Mouse (Mus musculus) CD4-positive, CD25-positive, alpha-beta regulatory T cell, adult 4 months (primary cell): ENCODE results near the gene Hmga1b. TPM values are rescaled to one million over a fixed set of nuclear protein-coding genes. Genes with fewer than 3 reads are reported as not detected.
"Not testable (repeated sequence)": the region's sequence is repeated elsewhere in the genome, so short reads cannot be mapped to it uniquely, and the experiment has no call there.

ENCODE experiments used
- ATAC-seq: one replicate; pipeline ENCODE4 v1.8.0; 2017
- polyA plus RNA-seq, 2 experiments: library from polyadenylated mRNA; unstranded; fragments of 100-300 nt; shearing (Covaris generic); gene quantifications; one replicate each; pipeline ENCODE4 v1.2.1; 2017

The Hmga1b gene
- 10 to 100 TPM in 1 of 2 experiments, 1 to 10 TPM in 1; 3.6 to 24.6 TPM for polyA plus RNA-seq

- ATAC-seq, result not testable (repeated sequence)
Measured at GRCm38 (mm10) chr11:120762672-120763041, at the start of gene Hmga1b. Gene Hmga1b (plus strand): TSS chr11:120762794.

- peak; percentile 99 for ATAC-seq
Measured at GRCm38 (mm10) chr11:120713580-120714518, 48.7 kb upstream of the Hmga1b start, which contains the start of the genes Cenpx and Lrrc45. Gene Cenpx (minus strand): TSS chr11:120713738. Gene Lrrc45 (plus strand): TSS chr11:120713925.

GRCm38 (mm10) chr11:120714546-120714945 lies 48.0 kb upstream of the Hmga1b start:
- ATAC-seq, result no peak

- ATAC-seq, result no peak
Measured at GRCm38 (mm10) chr11:120715131-120715530, 47.5 kb upstream of the Hmga1b start.

- no peak for ATAC-seq
Measured at GRCm38 (mm10) chr11:120719242-120719641, 43.4 kb upstream of the Hmga1b start.

- ATAC-seq, result no peak
Measured at GRCm38 (mm10) chr11:120719841-120720376, 42.7 kb upstream of the Hmga1b start.

- peak; percentile 91 for ATAC-seq
Measured at GRCm38 (mm10) chr11:120720450-120720849, 42.1 kb upstream of the Hmga1b start.

GRCm38 (mm10) chr11:120721124-120722066 lies 41.2 kb upstream of the Hmga1b start, which contains the start of gene Rac3:
Gene Rac3 (plus strand): TSS chr11:120721470.
- peak; percentile 46 for ATAC-seq

GRCm38 (mm10) chr11:120722067-120722630 lies 40.4 kb upstream of the Hmga1b start:
- no peak for ATAC-seq

GRCm38 (mm10) chr11:120722761-120723382 lies 39.7 kb upstream of the Hmga1b start:
- no peak for ATAC-seq

GRCm38 (mm10) chr11:120723509-120723908 lies 39.1 kb upstream of the Hmga1b start:
- no peak for ATAC-seq

GRCm38 (mm10) chr11:120726243-120727168 lies 36.1 kb upstream of the Hmga1b start:
- peak; percentile 46 for ATAC-seq

- peak; percentile 93 for ATAC-seq
Measured at GRCm38 (mm10) chr11:120727169-120727527, 35.4 kb upstream of the Hmga1b start, which contains the start of gene Dcxr. Gene Dcxr (minus strand): TSS chr11:120727281.

GRCm38 (mm10) chr11:120727564-120727963 lies 35.0 kb upstream of the Hmga1b start:
- no peak for ATAC-seq

- ATAC-seq, result no peak
Measured at GRCm38 (mm10) chr11:120728530-120729240, 33.9 kb upstream of the Hmga1b start.

GRCm38 (mm10) chr11:120729432-120730050 lies 33.1 kb upstream of the Hmga1b start:
- peak; percentile 33 for ATAC-seq

GRCm38 (mm10) chr11:120730331-120730870 lies 32.2 kb upstream of the Hmga1b start:
- no peak for ATAC-seq

- ATAC-seq, result no peak
Measured at GRCm38 (mm10) chr11:120731395-120731794, 31.2 kb upstream of the Hmga1b start.
